Mouse (Mus musculus) layer of hippocampus, adult 8-10 months (tissue): ENCODE measurements around the gene Sdccag8. TPM values are rescaled to one million over a fixed set of nuclear protein-coding genes. Genes with fewer than 3 reads are reported as not detected.
A peak's percentile ranks its signal among the peaks of the same experiment; 100 is the strongest.
"Not testable (repeated sequence)": the region's sequence is repeated elsewhere in the genome, so short reads cannot be mapped to it uniquely, and the experiment has no call there.

ENCODE experiments used
- DNase-seq, 2 experiments: peaks; one replicate each; pipeline ENCODE4 v3.0.0; 2022; ENCODE audit warnings: low spot score in 2 of 2
- total RNA-seq, 4 experiments: library from RNA; stranded (reverse); gene quantifications; 2 replicates each; pipeline ENCODE4 v1.2.4; 2022

Sdccag8 gene
- total RNA-seq, 4 experiments from 2014 or later: 16.3 to 24.0 (median 19.4) TPM

DNA sequence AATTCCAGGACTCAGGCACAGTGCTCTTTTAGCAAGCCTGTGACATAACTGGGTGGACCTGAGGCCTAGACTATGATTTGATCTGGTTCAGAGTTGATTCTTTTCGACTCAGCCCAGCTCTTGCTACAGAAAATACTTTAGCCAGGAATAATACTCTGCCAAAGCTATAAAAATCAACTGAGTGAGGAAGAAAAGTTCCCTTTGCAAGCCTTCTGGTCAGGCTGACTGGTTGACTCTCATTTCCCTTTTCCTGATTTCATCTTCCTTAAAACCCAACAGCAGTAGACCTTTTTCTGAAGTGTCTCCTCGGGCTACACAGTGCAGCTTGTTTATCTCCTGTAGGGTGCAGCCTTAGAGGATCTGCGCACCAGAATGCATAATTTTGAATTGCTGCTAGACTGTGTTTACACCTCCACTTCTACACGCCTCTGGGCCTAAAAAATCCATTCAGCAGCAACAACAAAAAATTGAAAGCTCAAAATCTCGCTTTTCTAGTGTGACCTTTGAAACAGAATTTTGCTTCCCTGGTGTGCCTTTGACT lies 13.6 kb downstream of the Sdccag8 start:
- DNase-seq: no peak

- no peak for DNase-seq
These were observed 14.2 kb downstream of the Sdccag8 start for GRCm38 (mm10) chr1:176828666-176829065.

DNA sequence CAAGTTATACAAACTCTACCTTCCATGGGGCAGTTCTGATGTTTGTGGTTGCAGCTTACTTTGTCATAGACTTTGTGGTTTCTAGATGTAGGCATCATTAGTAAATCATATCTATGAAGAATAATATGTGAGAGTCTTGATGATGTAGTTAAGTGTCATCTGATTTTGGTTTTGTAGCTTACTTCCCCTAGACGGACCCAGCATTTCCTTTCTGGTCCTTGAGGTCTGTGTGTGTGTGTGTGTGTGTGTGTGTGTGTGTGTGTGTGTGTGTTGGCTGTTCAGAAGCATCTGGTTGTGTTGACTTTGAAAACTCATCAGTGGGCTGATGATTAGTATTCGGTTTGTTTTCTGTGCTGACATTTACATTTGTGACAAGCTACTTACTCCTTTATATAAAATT lies 17.6 kb downstream of the Sdccag8 start:
- no peak for DNase-seq

- DNase-seq: no peak
These were observed 18.1 kb downstream of the Sdccag8 start for GRCm38 (mm10) chr1:176832607-176833006.

DNA sequence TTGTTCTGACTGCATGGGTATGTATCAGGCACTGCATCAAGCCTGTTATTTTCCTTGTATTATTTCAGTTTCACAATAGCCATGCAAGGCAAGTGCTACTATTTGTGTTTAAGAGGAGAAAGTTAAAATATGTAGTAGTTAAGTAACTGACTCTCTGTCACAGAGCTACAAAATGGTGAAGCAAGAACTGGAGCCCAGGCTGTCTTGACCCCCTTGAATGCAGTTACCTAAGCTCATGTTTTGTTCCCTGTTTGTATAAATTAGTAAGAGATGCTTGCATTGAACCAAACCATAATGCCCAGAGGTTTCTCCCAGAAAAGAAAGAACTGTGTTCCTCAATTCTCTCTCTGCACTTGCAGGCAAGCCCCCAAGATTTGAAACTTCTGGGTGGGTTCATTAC lies 18.8 kb downstream of the Sdccag8 start:
- no peak for DNase-seq

GRCm38 (mm10) chr1:176833948-176834347 lies 19.5 kb downstream of the Sdccag8 start:
- DNase-seq: no peak

- DNase-seq: no peak
These were observed 20.4 kb downstream of the Sdccag8 start for GRCm38 (mm10) chr1:176834880-176835279.

- DNase-seq: no peak
These were observed 21.2 kb downstream of the Sdccag8 start for GRCm38 (mm10) chr1:176835501-176836294.

- not testable (repeated sequence) for DNase-seq
These were observed 22.1 kb downstream of the Sdccag8 start for GRCm38 (mm10) chr1:176836562-176836961.

GRCm38 (mm10) chr1:176845082-176845977 lies 30.9 kb downstream of the Sdccag8 start:
- no peak for DNase-seq

GRCm38 (mm10) chr1:176847118-176847859 lies 32.8 kb downstream of the Sdccag8 start:
- DNase-seq: no peak

GRCm38 (mm10) chr1:176848613-176849290 lies 34.3 kb downstream of the Sdccag8 start:
- DNase-seq: no peak

DNA sequence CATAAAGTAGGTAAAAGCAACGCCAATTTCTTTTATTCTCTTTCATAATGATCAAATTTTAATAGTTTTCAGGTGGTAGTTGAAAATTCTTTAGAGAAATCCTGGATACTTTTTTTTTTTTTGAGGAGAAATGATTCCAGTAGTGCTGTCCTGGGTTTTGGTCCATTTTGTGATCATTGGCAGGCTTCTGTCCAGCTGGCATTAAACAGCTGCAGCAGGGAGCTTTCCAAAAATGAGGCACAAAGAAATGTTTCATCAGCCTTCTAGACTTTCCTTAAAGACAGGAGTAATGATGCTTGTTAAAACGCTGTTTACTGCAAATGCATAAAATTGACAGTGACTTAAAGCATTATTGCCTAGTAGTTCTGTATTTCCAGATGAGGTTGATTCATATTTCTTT lies 34.9 kb downstream of the Sdccag8 start:
- DNase-seq: no peak

DNA sequence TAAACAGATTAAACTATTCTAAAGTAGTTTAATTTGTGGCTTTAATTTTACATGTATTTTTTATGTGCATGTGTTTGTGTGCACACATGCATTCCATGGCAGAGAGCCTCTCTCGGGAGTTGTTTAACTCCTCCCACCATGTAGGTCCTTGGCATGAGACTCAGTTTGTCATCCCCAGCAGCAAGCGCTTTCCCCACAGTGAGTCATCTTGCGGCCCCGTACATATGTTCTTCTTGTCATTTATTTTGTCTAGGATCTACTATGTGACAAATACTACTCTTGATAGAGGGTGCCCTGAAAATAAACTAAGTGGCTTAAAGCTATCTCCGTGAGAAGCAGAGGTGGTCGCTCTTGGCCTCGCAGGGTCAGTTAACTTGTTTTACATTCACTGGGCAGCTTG lies 36.9 kb downstream of the Sdccag8 start:
- peak in 1 of 2 experiments; percentile 36 for DNase-seq

DNA sequence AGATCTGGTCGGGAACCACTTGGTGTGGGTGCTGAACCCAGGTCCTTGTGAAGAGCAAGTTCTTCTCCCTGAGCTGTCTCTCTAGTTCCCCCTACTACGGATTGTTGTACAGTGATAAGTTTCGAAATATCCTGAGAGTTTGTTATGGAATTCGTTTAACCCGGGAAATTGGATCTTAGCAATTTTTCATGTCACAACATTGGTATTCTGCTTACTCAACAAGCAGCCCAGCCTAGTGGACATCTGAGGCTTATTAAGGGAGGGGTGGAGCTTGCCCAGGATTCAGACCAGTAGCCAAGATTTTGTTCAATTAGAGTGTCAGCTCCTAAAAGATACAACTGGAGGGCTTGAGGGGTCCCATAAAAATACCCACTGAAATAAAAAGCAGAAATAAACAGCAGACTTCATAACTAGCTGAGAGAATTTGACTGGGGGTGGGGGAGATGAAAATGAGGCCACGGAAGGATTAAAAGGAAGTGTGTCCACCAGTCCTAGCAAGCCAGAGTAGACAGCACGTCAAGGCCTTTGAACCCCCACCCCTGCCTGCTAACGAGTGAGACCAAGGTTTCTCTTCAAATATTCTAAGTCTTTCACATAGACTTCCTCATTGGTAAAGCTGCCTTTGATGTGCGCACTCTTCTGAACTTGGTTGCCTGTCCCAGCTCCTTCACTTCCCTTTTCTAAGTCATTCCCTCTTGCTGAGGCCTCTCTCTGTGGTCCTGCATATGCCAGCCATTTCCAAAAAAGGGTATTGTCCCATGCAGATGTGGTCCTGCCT lies 38.5 kb downstream of the Sdccag8 start:
- no peak for DNase-seq

- peak; percentile 60 to 72 for DNase-seq
These were observed 47.7 kb downstream of the Sdccag8 start for GRCm38 (mm10) chr1:176861981-176862644.

GRCm38 (mm10) chr1:176870501-176870900 lies 56.0 kb downstream of the Sdccag8 start:
- DNase-seq: no peak

GRCm38 (mm10) chr1:176871975-176872374 lies 57.5 kb downstream of the Sdccag8 start:
- no peak for DNase-seq

- no peak for DNase-seq
These were observed 59.0 kb downstream of the Sdccag8 start for GRCm38 (mm10) chr1:176873463-176873862.
